Mouse (Mus musculus): ENCODE data around the gene Arhgap45. TPM values are rescaled to one million over a fixed set of nuclear protein-coding genes. Genes with fewer than 3 reads are reported as not detected.

The Arhgap45 gene
- polyA plus RNA-seq, 1 experiment from 2014 or later: 1.7 TPM

- H3K27me3 ChIP-seq (replicated peaks; ENCODE audit: control insufficient read depth, insufficient read depth, low read length): no peaks in the 10 kb centered on the region
- peaks cover 18% of the 10 kb centered on the region for H3K36me3 ChIP-seq (ENCODE audit: control insufficient read depth, insufficient read depth, low read length)
- 100% methylated on average over 1 of the region's 1 CpGs for WGBS
- no peak for ATAC-seq
- no peak overlapping the region for H3K9ac ChIP-seq (ENCODE audit: low read depth, low read length)
- no peak overlapping the region for H3K4me2 ChIP-seq (ENCODE audit: low read length)
- no peaks in the 10 kb centered on the region for H3K9me3 ChIP-seq (ENCODE audit: control insufficient read depth, low read length)
- H3K4me1 ChIP-seq (ENCODE audit: control insufficient read depth, insufficient read depth, low read depth, low read length): no peaks in the 10 kb centered on the region
- H3K4me3 ChIP-seq (ENCODE audit: low read length): no peak overlapping the region
- H3K27ac ChIP-seq (ENCODE audit: low read depth, low read length): no peak overlapping the region
Observed at GRCm38 (mm10) chr10:80078366-80078765, 61.9 kb downstream of the Arhgap45 start.

GRCm38 (mm10) chr10:80080396-80081070 lies 64.1 kb downstream of the Arhgap45 start:
- 87% methylated on average over 16 of the region's 16 CpGs for WGBS
- H3K36me3 ChIP-seq (ENCODE audit: control insufficient read depth, insufficient read depth, low read length): peaks cover 23% of the 10 kb centered on the region
- no peak for ATAC-seq

More at GRCm38 (mm10) chr10:80080396-80081070, 64.1 kb downstream of the Arhgap45 start:
- Histone ChIP-seq H3K4me3 (ENCODE audit: low read length) (no peak overlapping the region), H3K9ac (ENCODE audit: low read depth, low read length) (no peak overlapping the region), H3K4me2 (ENCODE audit: low read length) (no peak overlapping the region), H3K27ac (ENCODE audit: low read depth, low read length) (no peak overlapping the region), H3K4me1 (ENCODE audit: control insufficient read depth, insufficient read depth, low read depth, low read length) (no peaks in the 10 kb centered on the region), H3K9me3 (ENCODE audit: control insufficient read depth, low read length) (no peaks in the 10 kb centered on the region), H3K27me3 (replicated peaks; ENCODE audit: control insufficient read depth, insufficient read depth, low read length) (no peaks in the 10 kb centered on the region)

Other genes starting within 250 kb of the Arhgap45 start
- 74.2 and 101 TPM in 2 replicates for gene Rnf126, start 249.7 kb upstream of the Arhgap45 start, polyA plus RNA-seq (2015; fragmentation: Nextera tagmentation; extraction: Ambion mirVana)
- gene Fstl3, start 239.4 kb upstream of the Arhgap45 start, polyA plus RNA-seq (2015; fragmentation: Nextera tagmentation; extraction: Ambion mirVana): 2.6 and 3.0 TPM in 2 replicates
- 0.31 TPM in 1 of 2 replicates, not detected in the other for gene Prss57, start 225.7 kb upstream of the Arhgap45 start, polyA plus RNA-seq (2015; fragmentation: Nextera tagmentation; extraction: Ambion mirVana)
- 297 and 309 TPM in 2 replicates for gene Palm, start 223.1 kb upstream of the Arhgap45 start, polyA plus RNA-seq (2015; fragmentation: Nextera tagmentation; extraction: Ambion mirVana)
- gene Misp, start 195.7 kb upstream of the Arhgap45 start, polyA plus RNA-seq (2015; fragmentation: Nextera tagmentation; extraction: Ambion mirVana): 0.46 and 0.59 TPM in 2 replicates
- 61.2 and 79.2 TPM in 2 replicates for gene Ptbp1, start 162.2 kb upstream of the Arhgap45 start, polyA plus RNA-seq (2015; fragmentation: Nextera tagmentation; extraction: Ambion mirVana)
- 10.4 and 11.2 TPM in 2 replicates for gene Prtn3, start 142.2 kb upstream of the Arhgap45 start, polyA plus RNA-seq (2015; fragmentation: Nextera tagmentation; extraction: Ambion mirVana)
- 387 and 426 TPM in 2 replicates for gene Plppr3, start 142.0 kb upstream of the Arhgap45 start, polyA plus RNA-seq (2015; fragmentation: Nextera tagmentation; extraction: Ambion mirVana)
- gene Elane, start 130.4 kb upstream of the Arhgap45 start, polyA plus RNA-seq (2015; fragmentation: Nextera tagmentation; extraction: Ambion mirVana): 0.26 and 0.32 TPM in 2 replicates
- gene Cfd, start 125.8 kb upstream of the Arhgap45 start, polyA plus RNA-seq (2015; fragmentation: Nextera tagmentation; extraction: Ambion mirVana): not detected in 2 replicates
- 48.2 and 53.8 TPM in 2 replicates for gene Med16, start 107.7 kb upstream of the Arhgap45 start, polyA plus RNA-seq (2015; fragmentation: Nextera tagmentation; extraction: Ambion mirVana)
- gene Gm26602, start 105.8 kb upstream of the Arhgap45 start, polyA plus RNA-seq (2015; fragmentation: Nextera tagmentation; extraction: Ambion mirVana): 1.4 and 18.3 TPM in 2 replicates
- 3.1 and 3.7 TPM in 2 replicates for gene Kiss1r, start 99.7 kb upstream of the Arhgap45 start, polyA plus RNA-seq (2015; fragmentation: Nextera tagmentation; extraction: Ambion mirVana)
- 293 and 300 TPM in 2 replicates for gene R3hdm4, start 95.4 kb upstream of the Arhgap45 start, polyA plus RNA-seq (2015; fragmentation: Nextera tagmentation; extraction: Ambion mirVana)
- 1.6 and 1.7 TPM in 2 replicates for gene Arid3a, start 89.6 kb upstream of the Arhgap45 start, polyA plus RNA-seq (2015; fragmentation: Nextera tagmentation; extraction: Ambion mirVana)
- 97.7 and 102 TPM in 2 replicates for gene Wdr18, start 56.5 kb upstream of the Arhgap45 start, polyA plus RNA-seq (2015; fragmentation: Nextera tagmentation; extraction: Ambion mirVana)
- gene Grin3b, start 45.9 kb upstream of the Arhgap45 start, polyA plus RNA-seq (2015; fragmentation: Nextera tagmentation; extraction: Ambion mirVana): 0.45 and 0.46 TPM in 2 replicates
- 11.7 and 17.4 TPM in 2 replicates for gene Tmem259, start 32.3 kb upstream of the Arhgap45 start, polyA plus RNA-seq (2015; fragmentation: Nextera tagmentation; extraction: Ambion mirVana)
- 30.5 and 38.9 TPM in 2 replicates for gene Cnn2, start 28.1 kb upstream of the Arhgap45 start, polyA plus RNA-seq (2015; fragmentation: Nextera tagmentation; extraction: Ambion mirVana)
- gene Abca7, start 20.2 kb upstream of the Arhgap45 start, polyA plus RNA-seq (2015; fragmentation: Nextera tagmentation; extraction: Ambion mirVana): 4.2 and 5.1 TPM in 2 replicates
- 141 and 143 TPM in 2 replicates for gene Polr2e, start 23.1 kb downstream of the Arhgap45 start, polyA plus RNA-seq (2015; fragmentation: Nextera tagmentation; extraction: Ambion mirVana)
- 601 and 643 TPM in 2 replicates for gene Gpx4, start 30.5 kb downstream of the Arhgap45 start, polyA plus RNA-seq (2015; fragmentation: Nextera tagmentation; extraction: Ambion mirVana)
- gene Sbno2, start 88.9 kb downstream of the Arhgap45 start, polyA plus RNA-seq (2015; fragmentation: Nextera tagmentation; extraction: Ambion mirVana): 10.3 and 13.0 TPM in 2 replicates
- 17.7 and 18.3 TPM in 2 replicates for gene Stk11, start 99.2 kb downstream of the Arhgap45 start, polyA plus RNA-seq (2015; fragmentation: Nextera tagmentation; extraction: Ambion mirVana)
- gene Atp5d, start 122.0 kb downstream of the Arhgap45 start, polyA plus RNA-seq (2015; fragmentation: Nextera tagmentation; extraction: Ambion mirVana): 554 and 581 TPM in 2 replicates
- 98.8 and 130 TPM in 2 replicates for gene Cbarp, start 124.2 kb downstream of the Arhgap45 start, polyA plus RNA-seq (2015; fragmentation: Nextera tagmentation; extraction: Ambion mirVana)
- 16.0 and 16.1 TPM in 2 replicates for gene Midn, start 131.6 kb downstream of the Arhgap45 start, polyA plus RNA-seq (2015; fragmentation: Nextera tagmentation; extraction: Ambion mirVana)
- gene Cirbp, start 149.3 kb downstream of the Arhgap45 start, polyA plus RNA-seq (2015; fragmentation: Nextera tagmentation; extraction: Ambion mirVana): 288 and 311 TPM in 2 replicates
- gene 1600002K03Rik, start 156.3 kb downstream of the Arhgap45 start, polyA plus RNA-seq (2015; fragmentation: Nextera tagmentation; extraction: Ambion mirVana): 9.4 and 10.1 TPM in 2 replicates
- gene Efna2, start 162.8 kb downstream of the Arhgap45 start, polyA plus RNA-seq (2015; fragmentation: Nextera tagmentation; extraction: Ambion mirVana): 21.5 and 22.7 TPM in 2 replicates
- 38.0 and 38.7 TPM in 2 replicates for gene Mum1, start 209.8 kb downstream of the Arhgap45 start, polyA plus RNA-seq (2015; fragmentation: Nextera tagmentation; extraction: Ambion mirVana)
- gene Ndufs7, start 232.5 kb downstream of the Arhgap45 start, polyA plus RNA-seq (2015; fragmentation: Nextera tagmentation; extraction: Ambion mirVana): 349 and 361 TPM in 2 replicates
- gene Gamt, start 244.4 kb downstream of the Arhgap45 start, polyA plus RNA-seq (2015; fragmentation: Nextera tagmentation; extraction: Ambion mirVana): 31.8 and 32.6 TPM in 2 replicates
- 38.4 and 38.5 TPM in 2 replicates for gene Dazap1, start 244.8 kb downstream of the Arhgap45 start, polyA plus RNA-seq (2015; fragmentation: Nextera tagmentation; extraction: Ambion mirVana)

Data from hindbrain, embryonic 16.5 days (tissue).